Mouse (Mus musculus): Measurements from ENCODE around the gene Wtap.

DNA sequence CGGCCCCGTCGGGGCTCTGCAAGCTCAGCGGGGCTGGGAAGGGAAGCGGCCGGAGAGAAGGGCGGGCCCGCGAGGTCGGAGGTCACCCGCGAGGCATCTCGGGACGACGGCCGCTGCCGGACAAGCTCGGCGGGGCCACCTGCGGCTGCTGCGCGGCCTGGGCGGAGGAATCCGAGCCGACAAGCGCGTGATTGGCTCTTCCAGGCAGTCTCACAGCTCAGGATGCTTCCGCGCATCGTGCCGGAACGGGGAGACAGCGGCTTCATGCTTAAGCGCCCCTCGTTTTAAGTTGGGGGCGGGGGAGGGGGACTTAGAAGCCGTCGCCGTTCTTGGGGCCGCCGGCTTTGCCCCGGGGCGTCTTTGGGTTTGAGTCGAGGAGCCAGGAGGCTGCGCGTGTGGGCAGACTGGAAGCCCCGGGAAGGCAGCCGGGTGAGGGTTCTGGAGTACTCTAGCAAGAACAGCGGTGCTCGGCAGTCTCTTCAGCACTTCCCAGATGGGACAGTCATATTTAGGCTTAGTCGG lies 1.4 kb downstream of the Wtap start:
- TF ChIP-seq CTCF (IDR thresholded peaks at IDR 0.05; ENCODE audit: low read depth) (no peak), EP300 (IDR thresholded peaks at IDR 0.05; ENCODE audit: low read depth) (no peak)
